Mouse (Mus musculus): ENCODE data around the gene Ensa. TPM values are rescaled to one million over a fixed set of nuclear protein-coding genes. Genes with fewer than 3 reads are reported as not detected.
A peak's percentile ranks its signal among the peaks of the same experiment; 100 is the strongest.
"Not testable (repeated sequence)": the region's sequence is repeated elsewhere in the genome, so short reads cannot be mapped to it uniquely, and the experiment has no call there.

Ensa gene
- total and polyA plus RNA-seq, 2 experiments from 2014 or later = 38.5 to 49.6 TPM

DNA sequence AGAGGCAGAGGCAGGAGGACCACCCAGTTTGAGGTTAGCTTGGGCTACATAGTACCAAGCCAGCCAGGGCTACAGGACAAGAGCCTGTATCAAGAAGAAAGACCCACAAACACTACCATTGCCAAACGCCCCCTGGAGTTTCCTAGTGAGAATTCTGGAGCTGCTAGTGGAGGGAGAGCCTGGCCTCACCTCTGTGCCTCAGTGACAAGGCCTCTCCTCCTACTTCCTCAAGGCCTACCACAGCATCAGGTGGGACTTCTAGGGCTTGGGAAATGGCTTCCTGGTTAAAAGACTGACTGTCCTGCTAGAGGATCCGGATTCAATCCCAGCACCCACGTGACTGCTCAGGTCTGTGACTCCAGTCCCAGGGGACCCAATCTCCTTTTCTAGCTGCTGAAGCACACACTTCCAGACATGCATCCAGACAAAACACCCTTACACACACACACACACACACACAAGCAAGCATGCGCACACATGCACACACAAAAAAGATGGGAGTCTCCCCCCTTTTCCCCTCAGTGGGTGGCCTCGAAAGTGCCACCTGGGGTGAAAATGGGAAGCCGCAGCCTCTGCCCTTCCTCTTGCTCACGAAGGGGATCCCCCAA lies 27.5 kb downstream of the Ensa start:
- no peak for ATAC-seq (ENCODE audit: insufficient read depth, low read depth)
- Histone ChIP-seq H3K27me3 (ENCODE audit: control insufficient read depth, insufficient read depth, low read length) (no peaks in the 10 kb centered on the region), H3K4me1 (ENCODE audit: control insufficient read depth, insufficient read depth) (peaks cover 21% of the 10 kb centered on the region), H3K4me2 (ENCODE audit: low read depth, low read length) (no peak overlapping the region), H3K27ac (ENCODE audit: low read depth) (no peak overlapping the region), H3K9me3 (replicated peaks; ENCODE audit: control insufficient read depth, low read length) (no peaks in the 10 kb centered on the region), H3K4me3 (ENCODE audit: low read depth, low read length) (no peak overlapping the region), H3K9ac (replicated peaks; ENCODE audit: low read depth, low read length) (no peak overlapping the region), H3K36me3 (replicated peaks; ENCODE audit: control insufficient read depth, insufficient read depth, low read length) (no peaks in the 10 kb centered on the region)
- TF ChIP-seq CTCF (IDR thresholded peaks at IDR 0.05; ENCODE audit: low read depth) (no peak), EP300 (IDR thresholded peaks at IDR 0.05; ENCODE audit: low read depth) (no peak)
- WGBS = 79% methylated on average over 7 of the region's 7 CpGs
- DNase-seq (ENCODE audit: low spot score) = no peak

DNA sequence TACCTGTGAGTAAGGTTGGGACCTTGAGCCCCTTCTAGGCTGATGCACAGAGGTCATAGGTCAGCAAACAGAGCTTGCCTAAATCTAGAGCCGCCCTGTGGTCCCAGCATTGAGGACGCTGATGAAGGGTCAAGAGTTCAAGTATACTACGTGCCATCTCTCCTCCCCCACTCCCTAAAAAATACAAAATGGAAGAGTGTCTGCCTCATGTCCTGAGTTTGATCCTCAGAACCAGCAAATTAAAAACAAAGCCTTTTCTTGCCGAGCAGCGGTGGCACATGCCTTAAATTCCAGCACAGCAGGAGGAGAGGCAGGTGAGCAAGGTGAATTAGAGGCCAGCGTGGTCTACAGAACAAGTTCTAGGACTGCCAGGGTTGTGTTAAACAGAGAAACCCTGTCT lies 28.1 kb downstream of the Ensa start:
- Histone ChIP-seq H3K27me3 (ENCODE audit: control insufficient read depth, insufficient read depth, low read length) (no peaks in the 10 kb centered on the region), H3K9me3 (replicated peaks; ENCODE audit: control insufficient read depth, low read length) (no peaks in the 10 kb centered on the region), H3K9ac (replicated peaks; ENCODE audit: low read depth, low read length) (no peak overlapping the region), H3K4me3 (ENCODE audit: low read depth, low read length) (no peak overlapping the region), H3K4me1 (ENCODE audit: control insufficient read depth, insufficient read depth) (peaks cover 21% of the 10 kb centered on the region), H3K36me3 (replicated peaks; ENCODE audit: control insufficient read depth, insufficient read depth, low read length) (no peaks in the 10 kb centered on the region), H3K4me2 (ENCODE audit: low read depth, low read length) (no peak overlapping the region), H3K27ac (ENCODE audit: low read depth) (no peak overlapping the region)
- ATAC-seq (ENCODE audit: insufficient read depth, low read depth) (no peak), DNase-seq (ENCODE audit: low spot score) (no peak)
- no peak for TF ChIP-seq CTCF (IDR thresholded peaks at IDR 0.05; ENCODE audit: low read depth)
- no peak for TF ChIP-seq EP300 (IDR thresholded peaks at IDR 0.05; ENCODE audit: low read depth)
- WGBS = 42% methylated on average over 6 of the region's 6 CpGs

DNA sequence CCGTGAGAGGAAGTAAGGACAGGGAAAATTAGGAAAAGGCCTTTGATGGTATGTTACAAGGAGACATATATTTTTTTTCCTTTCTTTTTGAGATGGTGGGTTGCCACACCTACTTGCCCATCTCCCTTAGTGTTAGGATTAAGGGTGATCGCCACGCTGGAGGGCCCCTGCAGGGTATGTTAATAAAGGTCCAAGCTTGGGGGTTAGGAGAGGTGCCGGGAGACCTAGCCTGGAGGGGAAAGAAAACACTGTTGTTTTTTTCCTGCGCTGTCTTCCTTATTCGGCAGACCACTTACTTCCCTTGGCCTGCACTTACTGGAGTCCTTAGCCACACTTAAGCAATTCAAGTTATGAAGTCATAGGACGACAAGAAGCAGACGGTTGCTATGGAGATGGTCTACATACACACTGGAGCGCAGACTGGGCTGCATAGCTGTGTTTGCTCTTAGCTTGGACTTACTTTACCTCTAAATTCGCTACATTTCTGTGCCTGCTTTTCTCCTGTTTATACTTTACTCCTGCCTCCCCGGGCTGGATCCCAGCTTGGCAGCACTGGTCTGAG lies 28.8 kb downstream of the Ensa start:
- Histone ChIP-seq H3K4me2 (ENCODE audit: low read depth, low read length) (no peak overlapping the region), H3K36me3 (replicated peaks; ENCODE audit: control insufficient read depth, insufficient read depth, low read length) (no peaks in the 10 kb centered on the region), H3K27ac (ENCODE audit: low read depth) (peak overlapping the region; percentile 36; the same call in 1 of the 2 replicates), H3K27me3 (ENCODE audit: control insufficient read depth, insufficient read depth, low read length) (no peaks in the 10 kb centered on the region), H3K4me1 (ENCODE audit: control insufficient read depth, insufficient read depth) (peaks cover 21% of the 10 kb centered on the region), H3K9ac (replicated peaks; ENCODE audit: low read depth, low read length) (no peak overlapping the region), H3K9me3 (replicated peaks; ENCODE audit: control insufficient read depth, low read length) (no peaks in the 10 kb centered on the region), H3K4me3 (ENCODE audit: low read depth, low read length) (no peak overlapping the region)
- 21% methylated on average over 11 of the region's 11 CpGs for WGBS
- ATAC-seq (ENCODE audit: insufficient read depth, low read depth) = no peak
- no peak for TF ChIP-seq EP300 (IDR thresholded peaks at IDR 0.05; ENCODE audit: low read depth)
- DNase-seq (ENCODE audit: low spot score) = peak; percentile 76

DNA sequence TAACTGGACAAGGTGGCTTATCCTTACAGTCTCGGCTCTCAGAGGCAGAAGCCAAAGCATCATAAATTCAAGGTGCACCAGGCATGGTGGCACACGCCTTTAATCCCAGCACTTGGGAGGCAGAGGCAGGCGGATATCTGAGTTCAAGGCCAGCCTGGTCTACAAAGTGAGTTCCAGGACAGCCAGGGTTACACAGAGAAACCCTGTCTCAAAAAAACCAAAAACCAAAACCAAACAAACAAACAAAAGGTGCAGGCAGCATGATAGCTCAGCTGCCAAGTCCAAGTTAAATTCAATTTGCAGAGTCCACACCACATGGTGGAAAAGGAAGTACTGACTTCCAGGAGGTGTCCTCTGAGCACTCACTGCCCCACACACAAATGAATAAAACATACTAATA lies 29.6 kb downstream of the Ensa start:
- not testable (repeated sequence) for H3K4me2 ChIP-seq (ENCODE audit: low read depth, low read length); H3K36me3 ChIP-seq (replicated peaks; ENCODE audit: control insufficient read depth, insufficient read depth, low read length); H3K9me3 ChIP-seq (replicated peaks; ENCODE audit: control insufficient read depth, low read length); H3K4me3 ChIP-seq (ENCODE audit: low read depth, low read length); H3K27ac ChIP-seq (ENCODE audit: low read depth); DNase-seq (ENCODE audit: low spot score); H3K27me3 ChIP-seq (ENCODE audit: control insufficient read depth, insufficient read depth, low read length); ATAC-seq (ENCODE audit: insufficient read depth, low read depth); H3K9ac ChIP-seq (replicated peaks; ENCODE audit: low read depth, low read length)
- H3K4me1 ChIP-seq (ENCODE audit: control insufficient read depth, insufficient read depth) = peaks cover 21% of the 10 kb centered on the region
- 88% methylated on average over 3 of the region's 3 CpGs for WGBS

GRCm38 (mm10) chr3:95655437-95655836 lies 30.6 kb downstream of the Ensa start:
- Histone ChIP-seq H3K4me2 (ENCODE audit: low read depth, low read length) (no peak overlapping the region), H3K27ac (ENCODE audit: low read depth) (no peak overlapping the region), H3K36me3 (replicated peaks; ENCODE audit: control insufficient read depth, insufficient read depth, low read length) (peaks cover 7% of the 10 kb centered on the region), H3K27me3 (ENCODE audit: control insufficient read depth, insufficient read depth, low read length) (no peaks in the 10 kb centered on the region), H3K9ac (replicated peaks; ENCODE audit: low read depth, low read length) (no peak overlapping the region), H3K4me1 (ENCODE audit: control insufficient read depth, insufficient read depth) (peaks cover 18% of the 10 kb centered on the region), H3K9me3 (replicated peaks; ENCODE audit: control insufficient read depth, low read length) (no peaks in the 10 kb centered on the region), H3K4me3 (ENCODE audit: low read depth, low read length) (no peak overlapping the region)
- no peak for ATAC-seq (ENCODE audit: insufficient read depth, low read depth)
- WGBS = 82% methylated on average over 5 of the region's 5 CpGs
- no peak for DNase-seq (ENCODE audit: low spot score)
- no peak for TF ChIP-seq CTCF (IDR thresholded peaks at IDR 0.05; ENCODE audit: low read depth)

- ATAC-seq (ENCODE audit: insufficient read depth, low read depth) (no peak), DNase-seq (ENCODE audit: low spot score) (no peak)
- Histone ChIP-seq H3K4me1 (ENCODE audit: control insufficient read depth, insufficient read depth) (0 out of 2 replicates have a peak, but pooled peaks cover 9% of the 10 kb centered on the region), H3K27me3 (ENCODE audit: control insufficient read depth, insufficient read depth, low read length) (no peaks in the 10 kb centered on the region), H3K36me3 (replicated peaks; ENCODE audit: control insufficient read depth, insufficient read depth, low read length) (peaks cover 21% of the 10 kb centered on the region), H3K4me3 (ENCODE audit: low read depth, low read length) (no peak overlapping the region), H3K4me2 (ENCODE audit: low read depth, low read length) (no peak overlapping the region), H3K9me3 (replicated peaks; ENCODE audit: control insufficient read depth, low read length) (no peaks in the 10 kb centered on the region), H3K9ac (replicated peaks; ENCODE audit: low read depth, low read length) (no peak overlapping the region), H3K27ac (ENCODE audit: low read depth) (no peak overlapping the region)
- no peak for TF ChIP-seq EP300 (IDR thresholded peaks at IDR 0.05; ENCODE audit: low read depth)
- no peak for TF ChIP-seq CTCF (IDR thresholded peaks at IDR 0.05; ENCODE audit: low read depth)
- 80% methylated on average over 3 of the region's 3 CpGs for WGBS
Measured at GRCm38 (mm10) chr3:95657108-95657507, 32.3 kb downstream of the Ensa start.

Data from heart, postnatal 0 days (tissue).